Mouse (Mus musculus) C2C12 (cell line): ENCODE data around the gene Tmed1. TPM values are rescaled to one million over a fixed set of nuclear protein-coding genes. Genes with fewer than 3 reads are reported as not detected.
A peak's percentile ranks its signal among the peaks of the same experiment; 100 is the strongest.

Experiments
- H3K27me3 ChIP-seq: one replicate; pipeline ENCODE4 v1.6.1; 2011; ENCODE audit not compliant: control insufficient read depth, insufficient read depth, insufficient read length
- H3K36me3 ChIP-seq: one replicate; pipeline ENCODE4 v1.6.1; 2011; ENCODE audit not compliant: control insufficient read depth, insufficient read depth
- H3K4me3 ChIP-seq: one replicate; pipeline ENCODE4 v1.5.1; 2011; ENCODE audit warnings: mild to moderate bottlenecking, control low read depth; ENCODE audit not compliant: poor library complexity, insufficient read depth, severe bottlenecking
- H3K79me2 ChIP-seq: one replicate; pipeline ENCODE4 v1.6.1; 2011; ENCODE audit not compliant: control insufficient read depth, insufficient read depth
- H3K79me3 ChIP-seq: one replicate; pipeline ENCODE4 v1.6.1; 2011; ENCODE audit warnings: low read depth, control low read depth
- H3ac ChIP-seq: one replicate; pipeline ENCODE3; 2011; ENCODE audit warnings: low read depth; ENCODE audit not compliant: control insufficient read depth, insufficient read length
- CEBPB ChIP-seq: IDR thresholded peaks from one replicate; pipeline ENCODE4 v1.6.1; 2011; ENCODE audit warnings: low read depth, mild to moderate bottlenecking, control low read depth, moderate library complexity
- CTCF ChIP-seq: IDR thresholded peaks from one replicate; pipeline ENCODE4 v1.5.1; 2011; ENCODE audit not compliant: control insufficient read depth, insufficient read depth, insufficient read length
- FOSL1 ChIP-seq: IDR thresholded peaks from one replicate; pipeline ENCODE4 v1.8.0; 2011; ENCODE audit warnings: mild to moderate bottlenecking, low read length; ENCODE audit not compliant: poor library complexity, insufficient read depth, severe bottlenecking
- MAX ChIP-seq: IDR thresholded peaks from one replicate; pipeline ENCODE4 v1.6.1; 2011; ENCODE audit warnings: mild to moderate bottlenecking, control low read depth
- MYOD1 ChIP-seq: IDR thresholded peaks from one replicate; pipeline ENCODE4 v1.6.1; 2011; ENCODE audit warnings: low read depth; ENCODE audit not compliant: control insufficient read depth, insufficient read length
- MYOG ChIP-seq: IDR thresholded peaks from one replicate; pipeline ENCODE4 v1.6.1; 2011; ENCODE audit not compliant: control insufficient read depth, insufficient read length; ENCODE audit errors: extremely low read depth
- USF1 ChIP-seq: IDR thresholded peaks from one replicate; pipeline ENCODE4 v1.6.1; 2011; ENCODE audit warnings: low read depth, mild to moderate bottlenecking, control low read depth, moderate library complexity
- polyA plus RNA-seq: library from polyadenylated mRNA; unstranded; fragments of >200 nt; fragmentation: generic; extraction: Trizol; gene quantifications from one replicate; pipeline ENCODE4 v1.2.1, GENCODE M21; 2012; ENCODE audit warnings: missing spikeins

The Tmed1 gene
- polyA plus RNA-seq, 1 experiment, result 100 TPM

DNA sequence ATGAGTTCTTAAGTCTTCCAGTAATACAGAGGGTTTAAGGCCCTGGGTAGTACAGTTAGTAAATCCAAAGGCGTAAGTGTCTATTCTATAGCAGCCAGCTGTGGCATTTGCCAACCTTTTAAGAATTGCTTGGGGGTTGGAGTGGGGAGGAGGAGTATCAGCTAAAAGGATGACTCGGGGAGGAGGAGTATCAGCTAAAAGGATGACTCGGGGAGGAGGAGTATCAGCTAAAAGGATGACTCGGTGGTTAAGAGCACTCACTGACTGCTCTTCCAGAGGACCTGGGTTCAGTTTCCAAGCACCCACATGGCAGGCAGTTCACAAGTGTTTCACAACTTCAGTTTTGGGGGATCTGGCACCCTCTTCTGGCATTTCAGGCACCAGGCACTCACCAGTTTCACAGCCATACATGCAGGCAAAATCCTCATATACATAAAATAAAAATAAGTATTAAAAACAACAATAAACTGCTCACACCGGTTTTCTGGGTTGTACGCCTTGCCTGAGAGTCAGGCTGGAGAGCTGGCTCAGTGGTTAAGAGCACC is 45.2 kb upstream of the Tmed1 start:
- H3K36me3 ChIP-seq, result peaks cover 27% of the 10 kb centered on the region

DNA sequence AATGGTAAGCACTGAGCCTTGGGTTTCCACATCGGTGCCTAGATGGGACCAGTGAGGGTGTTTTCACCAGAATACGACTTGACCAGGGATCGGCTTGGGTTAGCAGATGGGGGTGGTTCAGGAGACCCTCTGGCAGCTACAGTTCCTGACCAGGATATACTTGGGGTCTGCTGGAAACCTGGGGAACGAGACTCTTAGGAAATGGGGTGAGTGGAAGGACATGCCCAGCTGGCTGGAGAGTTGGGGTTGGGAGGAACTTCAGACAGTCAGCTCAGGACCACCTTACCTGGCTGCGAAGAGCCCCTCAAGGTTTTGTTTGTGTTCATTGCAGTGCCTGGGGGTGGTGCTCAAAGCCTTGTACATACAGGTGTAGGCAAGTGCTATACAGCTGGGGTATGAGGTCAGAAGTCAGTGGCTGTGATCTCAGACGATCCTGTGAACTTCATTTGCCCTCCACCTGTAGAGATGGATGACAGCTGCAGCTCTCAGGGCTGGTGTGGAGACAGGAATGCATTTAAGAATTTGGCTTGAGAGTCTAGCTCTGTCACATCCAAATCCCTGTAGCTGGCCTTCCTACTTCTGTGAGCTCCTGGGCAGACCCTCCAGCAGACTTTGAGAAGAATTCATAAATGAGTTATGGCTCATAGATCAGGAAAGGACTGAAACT is 43.7 kb upstream of the Tmed1 start:
- Histone ChIP-seq H3K36me3 (peaks cover 38% of the 10 kb centered on the region), H3K79me3 (peaks cover 80% of the 10 kb centered on the region), H3ac (no peak overlapping the region), H3K4me3 (no peak overlapping the region), H3K79me2 (peaks cover 100% of the 10 kb centered on the region), H3K27me3 (no peaks in the 10 kb centered on the region)
- TF ChIP-seq MYOD1 (no peak), CEBPB (no peak), USF1 (no peak), FOSL1 (no peak), CTCF (no peak), MAX (no peak), MYOG (no peak)

More for the DNA sequence above, 45.2 kb upstream of the Tmed1 start:
- Histone ChIP-seq H3K27me3 (no peaks in the 10 kb centered on the region), H3K79me2 (peaks cover 100% of the 10 kb centered on the region), H3ac (no peak overlapping the region), H3K4me3 (no peak overlapping the region), H3K79me3 (peaks cover 78% of the 10 kb centered on the region)
- TF ChIP-seq CEBPB, result peak; percentile 25
- no peak for TF ChIP-seq FOSL1
- TF ChIP-seq MYOG, result no peak
- TF ChIP-seq USF1, result no peak
- no peak for TF ChIP-seq CTCF

DNA sequence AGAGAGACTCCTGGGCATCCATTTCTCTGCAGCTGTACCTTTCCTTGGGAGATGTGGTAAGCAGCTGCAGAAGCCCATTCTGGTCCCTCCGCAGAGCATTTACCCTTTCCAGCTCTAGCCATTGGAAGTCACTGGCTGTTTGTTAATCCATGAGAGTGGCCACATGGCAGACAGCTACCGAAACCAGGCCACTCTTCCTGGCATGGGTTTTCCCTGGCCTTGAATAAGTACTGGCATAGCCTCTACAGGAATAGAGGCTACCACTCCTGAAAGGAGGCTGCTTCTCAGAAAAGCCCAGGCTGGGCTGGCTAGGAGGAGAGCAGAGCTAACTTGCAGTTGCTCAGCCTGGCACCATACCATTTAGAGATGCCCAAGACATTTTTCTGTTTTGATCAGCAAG is 41.0 kb upstream of the Tmed1 start:
- H3ac ChIP-seq, result no peak overlapping the region
- TF ChIP-seq CEBPB, result no peak
- no peak for TF ChIP-seq MYOD1
- no peak overlapping the region for H3K4me3 ChIP-seq
- H3K27me3 ChIP-seq, result no peaks in the 10 kb centered on the region
- H3K79me2 ChIP-seq, result peaks cover 89% of the 10 kb centered on the region
- peaks cover 32% of the 10 kb centered on the region for H3K36me3 ChIP-seq
- peaks cover 68% of the 10 kb centered on the region for H3K79me3 ChIP-seq

DNA sequence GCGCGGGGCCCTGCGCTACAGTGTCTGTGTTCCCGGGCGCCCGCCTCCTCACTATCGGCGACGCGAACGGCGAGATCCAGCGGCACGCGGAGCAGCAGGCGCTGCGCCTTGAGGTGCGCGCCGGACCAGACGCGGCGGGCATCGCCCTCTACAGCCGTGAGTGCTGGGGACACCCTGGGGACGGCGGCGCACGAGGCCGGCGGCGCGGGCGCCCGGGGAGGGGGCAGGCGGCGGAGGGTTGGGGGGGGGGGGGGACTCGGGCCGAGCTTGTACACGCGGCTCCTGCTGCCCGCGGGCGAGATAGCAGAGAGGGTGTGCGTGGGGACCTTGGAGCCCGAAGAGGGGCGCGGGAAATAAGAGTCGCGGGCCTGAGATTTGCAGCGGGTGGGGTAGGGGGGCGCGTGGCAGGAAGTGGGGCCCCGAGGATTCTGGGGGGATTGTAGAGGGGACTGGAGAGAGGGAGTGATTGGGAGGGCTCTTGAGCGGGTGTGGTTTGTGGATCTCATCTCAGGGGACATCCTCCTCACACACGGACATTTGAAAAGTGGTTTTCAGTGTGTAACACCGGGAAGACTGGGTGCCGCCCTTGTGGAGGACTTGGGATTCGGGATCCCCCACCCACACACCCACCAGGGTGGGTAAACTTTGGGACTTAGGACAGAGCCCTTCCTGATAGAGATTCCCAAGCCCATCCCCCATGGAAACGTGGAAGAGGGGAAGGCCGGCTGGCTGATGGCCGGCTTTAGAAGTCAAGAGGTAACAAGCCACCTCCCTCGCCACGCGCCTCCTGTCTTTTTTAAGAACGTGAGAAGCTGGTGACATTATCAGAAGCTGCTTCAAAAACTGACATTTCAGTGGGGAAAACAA is 37.3 kb upstream of the Tmed1 start:
- H3K27me3 ChIP-seq, result no peaks in the 10 kb centered on the region
- peak overlapping the region; percentile 55 for H3K4me3 ChIP-seq
- peaks cover 22% of the 10 kb centered on the region for H3K36me3 ChIP-seq
- peaks cover 45% of the 10 kb centered on the region for H3K79me3 ChIP-seq
- peaks cover 52% of the 10 kb centered on the region for H3K79me2 ChIP-seq
- H3ac ChIP-seq, result peak overlapping the region; percentile 96
- TF ChIP-seq MAX (peak; percentile 30), FOSL1 (no peak), CTCF (peak; percentile 38)

DNA sequence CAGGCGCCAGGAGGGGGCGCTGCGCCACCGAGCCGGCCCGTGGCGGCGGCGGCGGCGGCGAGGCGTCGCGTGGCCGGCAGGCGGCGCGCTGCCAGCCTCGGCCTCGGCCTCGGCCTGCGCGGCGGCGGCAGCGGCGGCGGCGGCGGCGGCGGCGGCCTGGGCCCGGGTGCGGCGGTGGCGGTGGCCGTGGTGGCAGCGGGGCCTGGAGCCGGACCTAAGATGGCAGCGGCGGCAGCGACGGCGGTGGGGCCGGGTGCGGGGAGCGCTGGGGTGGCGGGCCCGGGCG is 36.7 kb upstream of the Tmed1 start, which contains the start of gene Carm1:
TSS of gene Carm1 (plus strand) at position 106 of the 286 bp plus-strand sequence.
- Histone ChIP-seq H3ac (peak within 1 kb of the TSS; percentile 96), H3K79me2 (peaks cover 46% of the 10 kb centered on the region), H3K4me3 (peak within 1 kb of the TSS; percentile 55), H3K36me3 (peaks cover 22% of the 10 kb centered on the region), H3K27me3 (no peaks in the 10 kb centered on the region), H3K79me3 (peaks cover 40% of the 10 kb centered on the region)
- TF ChIP-seq CEBPB (no peak), CTCF (peak; percentile 99)

DNA sequence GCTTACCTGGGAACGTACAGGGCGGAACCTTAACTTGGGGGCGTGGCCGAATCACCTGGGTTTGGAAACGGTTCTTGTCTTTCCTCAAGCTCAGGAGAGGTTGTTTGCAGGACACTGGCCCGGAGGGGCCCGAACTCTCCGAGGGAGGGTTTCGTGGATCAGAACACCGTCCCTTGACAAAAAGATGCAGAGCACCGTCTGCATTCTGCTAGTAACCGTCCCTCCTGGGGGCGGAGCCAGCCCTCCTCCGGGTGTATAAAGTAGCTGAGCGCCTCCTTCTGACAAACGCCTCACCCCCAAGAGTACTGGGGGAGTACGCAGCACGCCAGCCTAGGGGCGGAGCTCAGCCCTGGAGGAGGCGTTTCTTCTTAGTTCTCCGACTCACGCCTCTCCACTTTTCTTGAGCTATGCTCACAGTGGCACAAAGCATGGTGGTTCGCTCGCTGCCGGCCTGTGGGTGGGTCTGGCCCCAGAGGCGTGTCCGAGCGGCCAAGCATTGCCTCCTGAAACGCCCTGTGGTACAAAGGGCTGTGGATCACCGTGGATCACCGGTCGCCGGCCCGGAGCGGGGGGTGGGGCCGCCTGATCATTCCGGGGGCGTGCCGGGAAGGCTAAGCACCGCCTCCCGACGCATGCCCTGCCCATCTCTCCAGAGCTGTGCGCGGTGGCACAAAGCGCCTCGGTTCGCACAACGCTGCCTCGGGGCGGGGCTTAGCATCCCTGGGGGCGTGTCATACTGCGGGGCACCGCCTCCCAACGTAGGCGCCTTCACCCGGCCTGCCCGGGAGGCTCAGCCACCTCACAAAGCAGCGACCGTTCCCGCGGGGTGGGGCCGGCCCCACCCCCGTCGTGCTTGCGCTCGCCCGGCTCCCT is 36.1 kb upstream of the Tmed1 start:
- H3K36me3 ChIP-seq, result peaks cover 21% of the 10 kb centered on the region
- peaks cover 40% of the 10 kb centered on the region for H3K79me2 ChIP-seq
- peaks cover 34% of the 10 kb centered on the region for H3K79me3 ChIP-seq
- no peak for TF ChIP-seq FOSL1
- TF ChIP-seq MAX, result peak; percentile 57
- peak overlapping the region; percentile 31 for H3K4me3 ChIP-seq
- H3K27me3 ChIP-seq, result no peaks in the 10 kb centered on the region
- peak overlapping the region; percentile 40 for H3ac ChIP-seq
